In the genomic region with DNA sequence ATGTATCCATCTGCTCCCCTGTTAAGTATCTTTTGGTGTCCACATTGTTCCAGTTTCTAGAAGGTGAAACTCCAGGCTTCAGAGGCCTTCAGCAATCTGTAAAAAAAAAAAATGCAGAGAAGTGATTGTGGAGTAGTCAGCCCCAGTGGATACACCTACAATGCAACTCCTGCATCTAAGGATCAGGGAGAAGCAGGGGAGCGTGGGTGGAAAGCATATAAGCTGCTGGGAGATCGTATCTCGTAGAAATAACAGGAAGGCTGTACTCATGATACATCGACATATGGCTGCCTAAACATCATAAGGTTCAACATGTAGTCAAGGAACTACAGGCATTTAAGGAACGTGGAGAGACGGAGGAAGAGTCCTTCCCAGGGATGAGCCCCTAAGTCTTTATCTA, we compare ENCODE assay signal across 10 mouse cellular contexts.
"Had no signal": no experiment of that assay in that cellular context is flagged by ENCODE, and none has a peak within 500 bp of the region (broad histone marks: within the 10 kb centered on the region; RNA-seq: fewer than 3 reads in every experiment).

No protein-coding gene starts in this region.

- DNase-seq: kidney, adult 2 months; kidney, postnatal 25 days; liver, embryonic 13.5 days; lung, adult 2 months; lung, postnatal 14 days; lung, postnatal 4 days; midbrain, embryonic 14.5 days; thymus, adult 2 months; thymus, postnatal 14 days; thymus, postnatal 4 days had no signal
